Mouse (Mus musculus) liver, adult 2 months (tissue): Measurements from ENCODE around the gene Ccdc62.

Source experiments
- CTCF ChIP-seq: fragments of 200-500 bp; IDR thresholded peaks from 2 replicates; pipeline ENCODE4 v1.5.1; 2011; ENCODE audit warnings: low read depth, low read length, control low read depth
- POLR2A ChIP-seq: fragments of 200-500 bp; IDR thresholded peaks from 2 replicates; pipeline ENCODE4 v1.6.1; 2011; ENCODE audit warnings: low read length, control low read depth; ENCODE audit not compliant: insufficient read depth; ENCODE audit errors: extremely low read depth

DNA sequence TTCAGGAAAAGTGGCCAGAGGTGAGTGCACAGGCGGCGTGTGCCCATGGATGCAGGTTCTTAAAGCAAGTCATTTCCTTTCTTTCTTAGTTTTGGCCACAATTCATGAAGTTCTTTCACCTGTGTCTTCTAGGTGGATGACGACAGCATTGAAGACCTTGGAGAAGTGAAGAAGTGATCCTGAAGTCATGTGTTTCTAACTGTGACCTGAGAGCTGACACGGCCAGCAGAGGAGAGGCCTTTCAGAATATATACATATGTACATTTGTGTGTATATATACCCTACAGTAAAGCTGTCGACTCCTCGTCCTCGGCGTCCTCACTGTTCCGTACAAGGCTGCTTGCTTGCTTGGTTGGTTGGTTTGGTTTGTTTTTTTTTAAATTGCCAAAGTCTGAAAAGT is 3.4 kb upstream of the Ccdc62 start, which contains the start of gene Gm43518:
- TF ChIP-seq CTCF (no peak), POLR2A (no peak)
